Mouse (Mus musculus) liver, embryonic 16.5 days (tissue): ENCODE data around the gene Rgs1. TPM values are rescaled to one million over a fixed set of nuclear protein-coding genes. Genes with fewer than 3 reads are reported as not detected.

Experiments used
- ATAC-seq: fragments of 200-750 bp; cut with Nextera tagmentation; 2 replicates; pipeline ENCODE4 v1.8.0; 2017; ENCODE audit warnings: low read depth, mild to moderate bottlenecking, moderate number of reproducible peaks, moderate library complexity
- H3K27ac ChIP-seq: fragments of 300-500 bp; sonication (generic); 2 replicates; pipeline ENCODE4 v1.5.1; 2014; ENCODE audit warnings: mild to moderate bottlenecking, low read length
- H3K27me3 ChIP-seq: fragments of 300-500 bp; sonication (generic); 2 replicates; pipeline ENCODE4 v1.6.1; 2014; ENCODE audit warnings: low read depth, low read length, mixed read lengths; ENCODE audit not compliant: control insufficient read depth, insufficient read depth
- H3K36me3 ChIP-seq: fragments of 300-500 bp; sonication (generic); 2 replicates; pipeline ENCODE4 v1.6.1; 2014; ENCODE audit warnings: mild to moderate bottlenecking; ENCODE audit not compliant: control insufficient read depth, insufficient read depth
- H3K4me1 ChIP-seq: fragments of 300-500 bp; sonication (generic); 2 replicates; pipeline ENCODE4 v1.6.1; 2014; ENCODE audit warnings: low read depth, low read length, mixed read lengths; ENCODE audit not compliant: control insufficient read depth
- H3K4me2 ChIP-seq: fragments of 300-500 bp; sonication (generic); 2 replicates; pipeline ENCODE4 v1.6.1; 2014; ENCODE audit warnings: low read depth, low read length, mixed read lengths
- H3K4me3 ChIP-seq: fragments of 300-500 bp; sonication (generic); 2 replicates; pipeline ENCODE4 v1.5.1; 2014; ENCODE audit warnings: low read depth, mild to moderate bottlenecking, low read length
- H3K9ac ChIP-seq: fragments of 300-500 bp; sonication (generic); 2 replicates; pipeline ENCODE4 v1.6.1; 2014; ENCODE audit warnings: low read depth, low read length
- H3K9me3 ChIP-seq: fragments of 300-500 bp; sonication (generic); replicated peaks from 2 replicates; pipeline ENCODE4 v1.6.1; 2016; ENCODE audit warnings: low read length; ENCODE audit not compliant: control insufficient read depth
- WGBS: fragments of 180-500 bp; shearing (Covaris S2); extraction: QIAGEN DNeasy Blood & Tissue Kit; methylation state at CpG from one replicate; pipeline ENCODE4 v1.1.7; 2014; ENCODE audit not compliant: insufficient replicate concordance; 5-methylcytosine and 5-hydroxymethylcytosine counted together
- polyA plus RNA-seq: library from polyadenylated mRNA; unstranded; fragments of >200 nt; fragmentation: Nextera tagmentation; extraction: Ambion mirVana; gene quantifications from 2 replicates; pipeline ENCODE4 v1.2.1, GENCODE M21; 2015

Gene Rgs1
- polyA plus RNA-seq, result 0.54 and 0.71 TPM in 2 replicates

DNA sequence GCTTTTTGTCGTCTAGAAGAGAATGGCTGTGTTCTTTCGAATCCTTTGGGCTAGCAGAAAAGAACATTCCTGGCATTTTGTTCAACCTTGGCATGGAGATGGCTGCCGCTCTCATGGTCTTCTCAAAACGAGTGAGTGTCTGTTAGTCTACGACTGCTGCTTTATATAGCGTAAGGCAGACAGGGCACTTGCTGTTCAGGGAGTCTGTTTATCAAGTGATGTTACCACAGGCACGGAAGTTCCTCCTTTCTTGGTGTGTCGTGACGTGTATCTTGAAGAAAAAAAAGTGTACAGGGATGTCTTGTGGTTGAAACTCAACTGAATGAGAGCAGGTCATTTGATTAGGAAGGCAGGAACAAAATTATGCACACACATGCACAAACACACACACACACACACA is at the start of gene Rgs1:
Rgs1 (minus strand) TSS at position 320 of the 400 bp plus-strand sequence.
- H3K27me3 ChIP-seq, result no peaks in the 10 kb centered on the region
- no peak within 1 kb of the TSS for H3K9ac ChIP-seq
- no peaks in the 10 kb centered on the region for H3K4me1 ChIP-seq
- 20% methylated on average over 9 of the region's 9 CpGs for WGBS
- H3K4me3 ChIP-seq, result no peak within 1 kb of the TSS
- H3K9me3 ChIP-seq, result no peaks in the 10 kb centered on the region
- no peaks in the 10 kb centered on the region for H3K36me3 ChIP-seq
- no peak for ATAC-seq
- H3K4me2 ChIP-seq, result no peak within 1 kb of the TSS
- H3K27ac ChIP-seq, result no peak within 1 kb of the TSS

DNA sequence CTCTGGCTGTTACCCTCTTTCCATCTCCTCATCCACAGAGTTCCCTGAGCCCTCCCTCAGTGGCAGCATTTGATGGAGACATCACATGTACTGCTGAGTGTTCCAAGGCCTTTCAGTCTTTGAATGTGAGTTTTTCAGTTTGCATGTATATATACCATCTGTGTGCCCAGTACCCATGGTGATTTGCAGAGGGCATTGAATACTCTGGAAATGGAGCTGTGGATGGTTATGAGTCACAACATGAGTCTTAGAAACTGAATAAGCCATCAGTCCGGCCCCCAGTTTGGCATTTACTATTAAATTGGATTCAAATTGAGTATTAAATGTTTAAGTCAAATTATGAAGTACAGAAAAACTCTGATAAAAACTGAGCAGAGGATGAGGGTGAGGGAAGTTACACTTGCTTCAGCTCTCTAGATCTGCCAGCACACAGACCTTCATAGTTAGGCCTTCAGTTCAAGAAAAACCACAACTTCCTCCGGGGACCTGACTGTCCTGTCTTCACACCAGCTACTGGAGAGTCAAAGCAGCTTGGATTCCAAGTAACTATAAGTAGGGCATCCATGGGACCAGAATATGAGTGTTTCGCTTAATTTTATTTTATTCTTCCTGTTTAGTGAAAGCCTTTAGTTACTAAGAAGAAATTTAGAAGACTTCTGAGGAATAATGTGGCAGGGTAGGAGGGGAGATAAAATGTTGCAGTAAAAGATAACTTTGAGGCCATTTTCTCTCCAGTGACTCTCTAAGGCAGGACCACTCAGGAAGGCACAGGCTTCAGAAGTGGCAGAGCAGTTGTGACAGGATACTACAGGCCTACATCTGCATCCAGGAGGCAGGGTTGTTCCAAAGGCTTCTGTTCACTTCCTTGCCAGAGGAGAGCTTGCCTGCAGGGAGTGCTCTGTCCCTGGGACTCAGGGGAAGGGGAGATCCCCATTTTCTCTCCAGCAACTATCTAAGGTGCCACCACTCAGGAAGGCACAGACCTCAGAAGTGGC is 34.3 kb upstream of the Rgs1 start:
- H3K4me2 ChIP-seq, result no peak overlapping the region
- H3K27me3 ChIP-seq, result no peaks in the 10 kb centered on the region
- H3K4me3 ChIP-seq, result no peak overlapping the region
- no peak overlapping the region for H3K9ac ChIP-seq
- WGBS, result 38% methylated on average over 3 of the region's 3 CpGs
- no peaks in the 10 kb centered on the region for H3K4me1 ChIP-seq
- no peaks in the 10 kb centered on the region for H3K9me3 ChIP-seq
- no peaks in the 10 kb centered on the region for H3K36me3 ChIP-seq
- no peak overlapping the region for H3K27ac ChIP-seq
- no peak for ATAC-seq

DNA sequence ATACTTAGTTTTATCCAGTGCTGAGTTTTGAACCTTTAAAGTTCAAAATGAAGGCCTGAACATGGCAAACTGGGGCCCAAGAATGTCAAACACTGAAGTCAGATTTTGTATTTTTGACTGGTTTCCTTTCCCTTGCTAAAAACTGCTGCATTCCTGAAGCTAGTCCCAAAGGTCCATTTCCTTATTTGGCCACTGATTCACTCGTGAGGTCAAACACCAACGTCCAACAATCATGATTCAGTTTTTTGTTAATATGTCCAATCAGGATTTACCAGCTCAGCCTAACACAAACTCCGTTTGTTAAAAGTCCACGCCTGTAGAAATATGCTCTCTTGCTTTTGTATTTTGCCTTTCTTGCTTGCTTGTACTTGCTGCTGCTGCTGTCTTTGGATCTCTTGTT is 31.0 kb upstream of the Rgs1 start:
- H3K4me3 ChIP-seq, result no peak overlapping the region
- 47% methylated on average over 4 of the region's 4 CpGs for WGBS
- ATAC-seq, result no peak

DNA sequence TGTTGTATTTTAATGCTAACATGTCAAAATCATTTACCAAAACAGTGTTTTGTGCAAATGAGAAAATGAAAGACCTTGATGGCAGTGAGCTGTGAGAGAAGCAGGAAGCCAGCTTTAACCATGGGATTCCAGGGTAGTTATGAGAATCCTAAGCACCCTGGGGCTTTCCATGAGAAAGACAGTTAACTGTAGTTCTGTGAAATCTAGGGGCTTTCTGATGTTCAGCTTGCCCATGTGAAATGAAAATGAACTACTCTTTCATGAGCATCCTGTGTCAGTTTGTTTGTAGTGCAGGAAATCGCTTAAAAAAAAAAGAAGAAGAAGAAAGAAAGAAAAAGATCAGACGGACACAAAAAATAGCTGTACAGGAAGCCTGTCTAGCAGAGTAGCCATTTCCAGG is 23.9 kb upstream of the Rgs1 start:
- Histone ChIP-seq H3K9me3 (no peaks in the 10 kb centered on the region), H3K4me2 (no peak overlapping the region), H3K4me3 (no peak overlapping the region), H3K36me3 (no peaks in the 10 kb centered on the region), H3K9ac (no peak overlapping the region), H3K27me3 (no peaks in the 10 kb centered on the region), H3K27ac (no peak overlapping the region), H3K4me1 (no peaks in the 10 kb centered on the region)
- 62% methylated on average over 2 of the region's 2 CpGs for WGBS
- ATAC-seq, result no peak

More for the DNA sequence above, 31.0 kb upstream of the Rgs1 start:
- no peak overlapping the region for H3K9ac ChIP-seq
- no peaks in the 10 kb centered on the region for H3K36me3 ChIP-seq
- no peak overlapping the region for H3K27ac ChIP-seq
- H3K27me3 ChIP-seq, result no peaks in the 10 kb centered on the region
- H3K4me2 ChIP-seq, result no peak overlapping the region
- H3K9me3 ChIP-seq, result no peaks in the 10 kb centered on the region
- H3K4me1 ChIP-seq, result no peaks in the 10 kb centered on the region

DNA sequence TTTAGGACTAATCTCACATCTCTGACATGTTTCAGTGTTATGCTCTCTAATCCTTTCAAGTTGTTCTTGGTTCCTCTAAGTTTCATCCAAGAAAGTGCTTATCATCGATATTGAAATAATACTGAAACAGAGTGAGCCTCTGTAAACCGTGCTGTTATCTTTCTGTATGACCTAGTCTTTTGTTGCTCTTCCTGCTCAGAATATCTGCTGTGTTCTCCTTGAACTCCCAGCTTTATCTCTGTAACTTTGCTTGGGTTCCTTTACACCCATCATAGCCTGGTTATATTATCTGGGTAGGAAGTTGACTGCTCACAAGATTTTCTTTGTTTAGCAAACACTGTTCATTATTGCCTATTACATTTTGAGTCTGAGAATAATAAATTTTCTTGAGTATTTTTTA is 20.1 kb upstream of the Rgs1 start:
- Histone ChIP-seq H3K4me2 (no peak overlapping the region), H3K9ac (no peak overlapping the region), H3K27ac (no peak overlapping the region), H3K4me3 (no peak overlapping the region), H3K4me1 (no peaks in the 10 kb centered on the region), H3K9me3 (no peaks in the 10 kb centered on the region), H3K27me3 (no peaks in the 10 kb centered on the region), H3K36me3 (no peaks in the 10 kb centered on the region)
- no peak for ATAC-seq
- 36% methylated on average over 2 of the region's 2 CpGs for WGBS

DNA sequence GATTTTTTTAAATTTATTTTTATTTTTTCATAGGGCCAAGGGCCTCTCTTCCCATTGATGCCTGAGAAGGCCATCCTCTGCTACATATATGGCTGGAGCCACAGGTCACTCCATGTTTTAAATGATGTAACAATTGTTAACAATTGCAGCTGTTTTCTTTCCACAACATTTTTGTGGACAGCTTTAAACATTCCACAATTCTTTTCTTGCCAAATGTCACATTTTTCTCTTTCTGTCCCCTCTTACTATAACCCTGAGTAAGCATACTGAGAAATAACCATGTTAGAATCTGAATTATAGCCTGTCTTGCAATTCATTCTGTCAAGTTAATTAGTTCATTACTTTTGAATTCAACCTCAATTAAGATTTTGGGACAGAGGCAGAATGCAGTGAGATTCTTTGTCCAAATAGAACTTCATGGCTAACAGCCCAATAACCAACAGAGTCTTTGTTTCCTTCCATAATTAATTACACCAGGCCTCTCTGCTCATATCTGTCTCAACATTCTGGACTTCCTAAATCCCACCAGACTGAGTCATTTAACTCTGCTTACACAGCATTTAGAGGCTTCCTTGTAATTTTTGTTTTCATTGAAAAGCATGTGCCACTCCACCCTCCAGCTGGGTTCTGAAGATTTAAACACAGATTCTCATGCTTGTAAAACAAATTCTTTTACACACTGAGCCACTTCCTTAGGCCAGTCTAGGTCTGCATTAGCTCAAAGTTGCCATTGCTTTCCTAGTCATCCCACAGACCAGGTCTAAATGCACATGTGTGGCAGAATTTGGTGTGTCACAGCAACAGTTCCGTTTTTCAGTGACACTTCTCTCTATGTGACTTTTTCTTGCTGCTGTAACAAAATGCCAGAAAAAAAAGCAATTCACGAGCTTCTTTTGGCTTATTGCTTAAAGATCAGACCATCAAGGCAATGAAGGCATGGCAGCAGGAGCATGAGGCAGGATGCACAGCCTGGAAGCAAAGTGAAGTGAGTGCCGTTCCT is 18.7 kb upstream of the Rgs1 start:
- Histone ChIP-seq H3K36me3 (no peaks in the 10 kb centered on the region), H3K27me3 (no peaks in the 10 kb centered on the region), H3K27ac (no peak overlapping the region), H3K4me1 (no peaks in the 10 kb centered on the region), H3K9ac (no peak overlapping the region), H3K9me3 (no peaks in the 10 kb centered on the region), H3K4me2 (no peak overlapping the region), H3K4me3 (no peak overlapping the region)
- no peak for ATAC-seq
- WGBS, result 43% methylated on average over 3 of the region's 3 CpGs

DNA sequence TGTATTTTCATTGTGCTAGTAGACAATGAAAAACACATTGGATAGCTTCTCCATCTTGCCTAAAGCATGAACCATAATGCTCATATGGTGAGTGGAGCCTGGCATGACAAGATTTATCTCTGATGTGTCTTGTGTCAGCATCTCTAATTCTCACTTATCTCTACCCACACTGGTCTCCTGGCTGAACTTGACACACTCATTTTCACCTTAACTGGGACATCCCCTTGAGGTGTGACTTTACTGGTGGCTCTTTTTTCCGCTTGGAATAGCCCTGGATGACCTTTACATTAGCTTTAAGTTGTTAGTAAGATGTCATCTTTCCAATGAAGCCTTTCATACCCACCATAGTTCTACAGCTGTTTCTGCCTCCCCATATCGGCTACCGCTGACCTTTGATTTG is 15.0 kb upstream of the Rgs1 start:
- no peak for ATAC-seq

DNA sequence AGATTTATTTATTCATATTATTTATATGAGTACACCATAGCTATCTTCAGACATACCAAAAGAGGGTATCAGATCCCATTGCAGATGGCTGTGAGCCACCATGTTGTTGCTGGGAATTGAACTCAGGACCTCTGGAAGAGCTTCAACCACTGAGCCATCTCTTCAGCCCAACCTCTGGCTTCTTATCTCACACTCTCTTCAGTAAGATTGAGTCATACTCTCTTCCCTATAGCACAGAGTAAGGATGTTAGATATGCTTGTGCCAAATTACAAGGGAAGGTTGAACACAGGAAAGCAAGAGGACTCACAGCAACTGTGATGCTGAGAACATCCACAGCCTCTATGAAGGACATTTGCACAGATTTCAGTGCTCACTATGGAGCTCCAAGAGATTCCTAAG is 13.0 kb upstream of the Rgs1 start:
- Histone ChIP-seq H3K36me3 (no peaks in the 10 kb centered on the region), H3K27ac (no peak overlapping the region), H3K4me2 (no peak overlapping the region), H3K27me3 (no peaks in the 10 kb centered on the region), H3K4me3 (no peak overlapping the region), H3K9me3 (no peaks in the 10 kb centered on the region), H3K4me1 (no peaks in the 10 kb centered on the region), H3K9ac (no peak overlapping the region)
- no peak for ATAC-seq

More for the DNA sequence above, 15.0 kb upstream of the Rgs1 start:
- H3K27ac ChIP-seq, result no peak overlapping the region
- H3K9ac ChIP-seq, result no peak overlapping the region
- no peak overlapping the region for H3K4me2 ChIP-seq
- H3K9me3 ChIP-seq, result no peaks in the 10 kb centered on the region
- H3K36me3 ChIP-seq, result no peaks in the 10 kb centered on the region
- no peaks in the 10 kb centered on the region for H3K27me3 ChIP-seq
- no peaks in the 10 kb centered on the region for H3K4me1 ChIP-seq
- no peak overlapping the region for H3K4me3 ChIP-seq
- 64% methylated on average over 3 of the region's 3 CpGs for WGBS
